Mouse (Mus musculus) ovary, adult 18-20 months (tissue): ENCODE measurements around the gene Calm4.
"Not testable (repeated sequence)": the region's sequence is repeated elsewhere in the genome, so short reads cannot be mapped to it uniquely, and the experiment has no call there.

Experiments used
- DNase-seq: peaks from one replicate; pipeline ENCODE4 v3.0.0; 2022; ENCODE audit warnings: low spot score, mixed read lengths

Gene Calm4

DNA sequence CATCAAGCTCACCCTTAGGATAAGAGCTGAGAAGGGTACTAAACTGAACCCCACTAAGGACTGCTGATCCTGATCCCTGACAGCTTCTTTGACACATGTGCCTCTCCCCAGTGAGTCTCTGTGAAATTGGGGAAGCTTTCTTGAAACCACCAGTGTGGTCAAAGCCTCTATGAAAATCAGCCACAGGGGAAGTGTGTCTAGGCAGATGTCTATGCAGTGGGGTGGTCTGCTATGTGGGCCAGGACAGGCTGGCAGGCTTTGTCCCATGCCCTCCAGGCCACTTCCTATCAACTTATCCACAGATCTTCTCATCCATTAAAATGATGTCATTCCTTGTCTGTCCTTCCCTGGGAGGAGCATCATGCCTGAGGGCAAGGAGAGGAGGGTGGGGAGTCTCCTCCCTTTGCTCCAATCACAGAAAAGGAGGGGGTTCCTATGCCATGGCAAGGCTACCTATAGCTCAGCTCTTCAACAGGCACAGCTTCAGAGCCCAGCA is at the start of gene Calm4:
Gene Calm4, plus strand, starts transcription at position 446 of the 496 bp plus-strand sequence.
- not testable (repeated sequence) for DNase-seq

- no peak for DNase-seq
Measured at GRCm38 (mm10) chr13:3788588-3788987, 49.0 kb upstream of the Calm4 start.

GRCm38 (mm10) chr13:3789531-3789930 is 48.0 kb upstream of the Calm4 start:
- no peak for DNase-seq

GRCm38 (mm10) chr13:3796649-3797048 is 40.9 kb upstream of the Calm4 start:
- DNase-seq = no peak

DNA sequence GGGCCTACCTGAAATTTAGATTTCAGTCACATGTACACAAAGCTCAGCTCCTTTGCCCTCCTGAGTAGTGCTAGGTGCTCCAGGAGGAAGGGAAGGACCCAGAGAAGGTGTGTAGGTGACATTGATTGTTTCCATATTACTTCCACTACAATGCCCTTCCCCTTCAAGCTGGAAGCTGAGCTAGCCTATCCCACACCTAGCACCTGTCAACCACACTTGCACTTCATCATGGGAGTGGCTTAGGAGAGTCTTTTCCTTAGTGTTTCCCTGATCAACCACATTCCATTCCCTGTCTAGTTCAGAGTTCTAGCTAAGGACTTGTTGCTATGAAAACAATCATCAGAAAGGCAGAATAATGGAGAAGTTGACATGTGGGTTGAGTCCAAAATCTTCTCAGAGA is 38.8 kb upstream of the Calm4 start:
- DNase-seq = no peak

DNA sequence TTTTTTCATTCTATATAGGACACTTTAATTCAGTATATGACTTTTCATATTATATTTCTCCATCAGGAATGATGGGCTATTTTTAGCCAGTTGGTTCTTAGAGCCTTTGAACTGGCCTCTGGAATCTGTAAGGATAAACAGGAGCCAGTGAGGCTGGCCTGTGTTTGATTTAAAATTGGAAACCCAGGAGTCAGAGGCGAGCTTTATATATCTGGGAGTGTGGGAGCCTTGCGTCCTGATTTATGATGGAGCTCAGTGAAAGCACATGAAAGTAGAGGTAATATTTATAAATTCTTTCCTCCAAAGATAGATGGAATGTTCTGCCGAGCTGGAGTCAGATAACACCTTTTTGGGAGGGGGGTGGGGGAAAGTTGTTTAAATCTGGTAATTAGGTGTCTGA is 38.2 kb upstream of the Calm4 start:
- no peak for DNase-seq

DNA sequence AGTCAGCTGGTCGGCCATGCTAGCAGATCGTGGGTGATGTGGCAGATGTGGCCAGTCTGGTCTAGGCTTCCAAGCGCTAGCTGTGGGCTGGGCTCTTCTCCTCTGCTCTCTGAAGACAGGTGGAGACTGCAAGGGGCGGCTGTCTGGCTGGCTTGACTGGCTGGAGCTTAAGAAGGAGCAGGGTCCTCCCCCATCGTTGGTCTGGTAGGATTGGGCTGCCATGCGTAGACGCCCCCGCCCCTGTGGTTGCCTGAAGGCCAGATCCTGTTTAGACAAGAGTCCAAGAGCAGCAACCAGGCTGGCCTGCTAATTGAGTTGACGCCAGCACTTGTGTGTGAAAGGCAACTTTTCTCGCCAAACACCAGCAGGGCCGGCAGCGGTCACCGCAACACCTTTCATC is 33.4 kb upstream of the Calm4 start, which contains the start of gene Calml3:
Gene Calml3, minus strand, starts transcription at position 131 of the 400 bp plus-strand sequence.
- DNase-seq = no peak

GRCm38 (mm10) chr13:3805132-3805531 is 32.4 kb upstream of the Calm4 start:
- DNase-seq = no peak

GRCm38 (mm10) chr13:3805638-3806037 is 31.9 kb upstream of the Calm4 start:
- no peak for DNase-seq

DNA sequence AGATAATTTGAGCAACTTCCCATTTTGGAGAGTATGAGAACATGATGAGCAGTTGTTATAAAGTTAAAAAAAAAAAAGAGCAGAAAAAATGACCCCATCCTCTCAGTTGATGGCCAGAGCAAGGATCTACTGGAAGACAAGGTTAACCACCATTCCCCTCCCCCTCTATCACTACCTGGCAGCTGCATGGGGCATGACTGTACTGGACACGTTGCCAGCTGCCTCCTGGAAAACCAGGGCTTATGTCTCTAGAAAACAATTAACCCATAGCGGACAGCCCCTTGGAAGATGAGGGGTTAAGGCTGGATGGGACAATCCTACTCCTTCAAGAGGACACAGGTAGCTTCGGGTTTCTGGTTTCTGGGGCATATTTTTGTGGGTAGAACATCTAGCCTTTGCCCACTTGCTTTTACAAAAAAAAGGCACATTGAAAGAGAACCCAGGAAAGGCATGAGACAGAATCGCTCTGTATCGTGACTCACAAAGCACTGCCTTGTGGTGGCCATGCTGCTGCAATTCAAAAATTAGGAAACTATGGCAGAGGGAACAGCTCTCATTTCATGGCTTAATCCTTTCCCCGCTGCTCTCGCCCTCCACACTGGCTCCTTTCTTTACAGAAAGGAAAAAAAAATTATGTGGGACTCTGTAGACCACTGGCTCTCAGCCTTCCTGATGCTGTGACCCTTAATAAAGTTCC is 30.3 kb upstream of the Calm4 start:
- no peak for DNase-seq

DNA sequence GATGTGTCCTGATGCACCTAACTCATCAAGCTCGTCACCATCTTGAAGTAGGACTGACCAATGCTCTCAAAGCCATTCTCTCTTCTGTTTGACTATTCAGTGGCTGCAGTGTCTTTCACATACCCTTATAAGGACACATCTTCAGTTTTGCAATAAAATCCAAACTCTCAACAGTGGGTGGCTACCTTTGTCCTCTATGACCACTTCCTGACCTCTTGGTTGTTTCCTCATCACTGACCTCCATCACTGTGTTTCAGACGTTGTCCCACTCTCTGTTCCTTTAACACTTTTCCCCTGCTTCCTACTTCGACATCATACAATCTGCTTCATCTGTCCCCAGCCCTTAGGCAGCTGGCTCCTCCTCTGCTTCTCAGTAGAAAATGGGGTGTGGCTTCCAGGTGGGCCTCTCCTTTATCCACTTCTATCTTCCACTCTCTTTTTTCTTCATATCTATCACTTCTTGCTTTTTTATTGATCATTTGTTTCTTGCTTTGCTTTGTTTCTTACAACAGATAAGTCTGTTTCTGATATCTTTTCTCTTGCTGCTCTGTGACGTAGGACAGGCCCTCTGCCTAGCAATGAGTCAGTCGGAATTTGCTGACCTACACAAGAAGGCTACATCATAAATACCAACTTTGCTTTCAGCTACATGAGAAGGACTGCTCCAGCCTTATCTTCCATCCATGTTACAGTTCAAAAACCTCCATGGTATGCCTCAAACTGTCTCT is 19.4 kb upstream of the Calm4 start:
- no peak for DNase-seq

DNA sequence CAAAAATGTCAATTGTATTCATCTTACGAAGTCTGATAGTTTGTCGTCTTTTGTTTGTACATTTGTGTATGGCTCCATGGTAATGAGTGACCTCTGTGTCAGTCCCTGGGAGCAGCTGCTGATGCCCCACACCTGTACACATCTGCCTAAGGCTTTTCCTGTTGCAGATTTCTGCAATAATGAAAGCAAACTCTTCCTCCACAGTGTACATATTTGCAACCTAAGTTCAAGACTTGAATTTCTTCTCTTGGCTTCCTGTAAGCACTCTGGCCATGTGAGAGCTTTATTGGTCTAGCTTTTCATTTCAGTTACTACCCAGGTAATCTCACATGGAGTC is 18.8 kb upstream of the Calm4 start:
- DNase-seq = no peak

GRCm38 (mm10) chr13:3822105-3822504 is 15.5 kb upstream of the Calm4 start:
- no peak for DNase-seq

GRCm38 (mm10) chr13:3825726-3826125 is 11.8 kb upstream of the Calm4 start:
- DNase-seq = no peak

- no peak for DNase-seq
Measured at GRCm38 (mm10) chr13:3831546-3831945, 6.0 kb upstream of the Calm4 start.

DNA sequence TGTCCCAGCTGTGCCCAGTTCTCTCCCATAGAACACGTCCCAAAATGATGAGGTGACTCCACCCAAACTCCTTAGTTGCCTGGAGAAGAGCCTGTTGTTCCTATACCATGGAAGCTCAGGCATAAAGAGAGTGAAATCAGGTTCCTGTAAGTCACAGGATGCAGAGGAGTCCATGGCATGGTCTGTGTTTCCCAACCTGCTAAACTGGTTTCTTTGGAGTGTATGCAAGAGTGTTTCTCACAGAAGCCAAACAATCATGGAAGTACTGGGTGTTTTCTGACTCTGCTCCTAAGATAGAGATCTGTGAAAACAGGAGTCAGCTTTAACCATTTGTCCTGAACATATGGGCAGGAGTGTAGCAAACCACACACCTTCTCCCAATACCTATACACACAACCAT is 5.6 kb upstream of the Calm4 start:
- no peak for DNase-seq

DNA sequence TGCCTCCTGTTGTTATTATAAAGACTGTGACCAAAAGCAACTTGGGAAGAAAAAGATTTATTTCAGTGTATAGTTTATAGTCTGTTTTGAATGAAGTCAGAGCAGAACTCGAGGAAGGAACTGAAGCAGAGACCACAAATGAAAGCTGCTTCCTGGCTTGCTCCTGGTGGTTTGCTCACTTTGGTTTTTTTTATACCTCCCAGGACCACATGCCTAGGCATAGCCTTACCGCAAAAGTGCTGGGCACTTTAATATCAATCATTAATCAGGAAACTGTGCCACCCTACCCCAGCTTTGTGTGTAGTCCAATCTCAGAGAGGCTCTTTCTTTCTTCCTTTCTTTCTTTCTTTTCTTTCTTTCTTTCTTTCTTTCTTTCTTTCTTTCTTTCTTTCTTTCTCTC is 5.1 kb upstream of the Calm4 start:
- no peak for DNase-seq

GRCm38 (mm10) chr13:3833644-3834043 is 3.9 kb upstream of the Calm4 start:
- not testable (repeated sequence) for DNase-seq

GRCm38 (mm10) chr13:3840662-3841061 is 3.1 kb downstream of the Calm4 start:
- not testable (repeated sequence) for DNase-seq

DNA sequence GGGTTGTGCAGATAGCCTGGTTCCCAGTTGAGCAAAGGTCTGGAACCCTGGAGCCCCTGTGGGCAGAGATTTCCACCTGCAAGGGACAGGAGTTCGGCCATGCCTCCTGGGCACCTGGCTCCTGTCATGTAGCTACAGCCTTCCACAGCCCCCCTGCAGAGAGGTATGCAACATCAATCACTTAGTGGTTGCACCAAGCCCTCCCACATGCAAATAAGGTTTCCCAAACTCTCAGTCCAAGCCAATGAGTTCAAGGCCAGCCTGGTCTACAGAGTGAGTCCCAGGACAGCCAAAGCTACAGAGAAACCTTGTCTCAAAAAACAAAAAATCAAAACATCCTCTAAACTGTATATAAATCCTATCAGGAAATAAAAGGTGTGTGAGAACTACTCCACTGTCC is 12.8 kb downstream of the Calm4 start:
- no peak for DNase-seq

DNA sequence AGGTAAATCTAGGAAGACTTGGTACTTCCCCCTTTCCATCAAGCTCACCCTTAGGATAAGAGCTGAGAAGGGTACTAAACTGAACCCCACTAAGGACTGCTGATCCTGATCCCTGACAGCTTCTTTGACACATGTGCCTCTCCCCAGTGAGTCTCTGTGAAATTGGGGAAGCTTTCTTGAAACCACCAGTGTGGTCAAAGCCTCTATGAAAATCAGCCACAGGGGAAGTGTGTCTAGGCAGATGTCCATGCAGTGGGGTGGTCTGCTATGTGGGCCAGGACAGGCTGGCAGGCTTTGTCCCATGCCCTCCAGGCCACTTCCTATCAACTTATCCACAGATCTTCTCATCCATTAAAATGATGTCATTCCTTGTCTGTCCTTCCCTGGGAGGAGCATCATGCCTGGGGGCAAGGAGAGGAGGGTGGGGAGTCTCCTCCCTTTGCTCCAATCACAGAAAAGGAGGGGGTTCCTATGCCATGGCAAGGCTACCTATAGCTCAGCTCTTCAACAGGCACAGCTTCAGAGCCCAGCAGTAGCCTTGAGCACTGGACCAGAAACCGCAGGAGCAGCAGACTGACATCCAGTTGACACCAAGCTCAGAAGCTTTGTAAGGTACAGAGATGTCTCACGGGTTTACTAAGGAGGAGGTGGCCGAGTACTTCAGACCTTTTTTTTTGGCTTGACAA is 16.2 kb downstream of the Calm4 start, which contains the start of gene Calm5:
Gene Calm5, plus strand, starts transcription at position 526 of the 686 bp plus-strand sequence.
- not testable (repeated sequence) for DNase-seq

- DNase-seq = no peak
Measured at GRCm38 (mm10) chr13:3854856-3855255, 17.3 kb downstream of the Calm4 start.

DNA sequence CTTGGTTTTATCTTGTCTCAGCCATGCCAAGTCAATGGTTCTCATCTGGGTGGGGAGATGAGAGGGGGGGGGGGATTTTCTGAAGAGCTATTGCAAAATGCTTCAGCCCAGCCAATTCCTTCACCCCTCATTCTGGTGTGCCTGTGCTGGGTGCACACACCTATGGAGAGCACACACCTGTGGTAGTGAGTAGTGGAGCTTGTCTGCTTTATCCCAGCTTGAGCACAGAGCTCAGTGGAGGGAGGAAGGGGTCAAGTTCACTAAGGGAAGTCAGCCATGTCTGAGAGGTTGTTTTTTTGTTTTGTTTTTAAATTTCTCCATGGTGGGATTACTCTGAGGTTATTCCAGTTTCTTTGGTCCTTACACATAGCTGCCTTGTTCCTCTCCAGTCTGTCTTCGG is 18.7 kb downstream of the Calm4 start:
- no peak for DNase-seq
